Mouse (Mus musculus): ENCODE measurements around the gene Phldb2. TPM values are rescaled to one million over a fixed set of nuclear protein-coding genes. Genes with fewer than 3 reads are reported as not detected.
A peak's percentile ranks its signal among the peaks of the same experiment; 100 is the strongest.

Gene Phldb2
- polyA plus RNA-seq, 1 experiment from 2014 or later: 35.2 TPM

DNA sequence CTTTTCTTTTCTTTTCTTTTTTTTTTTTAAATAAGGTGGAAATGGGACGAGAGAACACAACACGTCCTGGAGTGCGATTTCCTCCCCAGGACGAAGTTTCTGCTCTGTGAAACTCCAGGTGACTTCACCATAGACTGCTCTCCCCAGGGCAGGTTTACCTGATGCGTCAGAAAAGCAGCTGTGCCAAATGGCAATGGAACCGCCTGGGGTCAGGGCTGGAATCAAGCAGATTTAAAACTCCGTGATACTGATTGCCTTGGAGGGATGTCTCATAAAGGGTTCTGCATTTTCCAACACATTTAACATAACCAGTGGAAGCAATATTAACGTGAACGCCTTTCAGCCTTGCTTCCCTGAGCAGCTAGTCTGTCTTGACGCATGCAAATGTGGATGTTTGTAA is 108.5 kb downstream of the Phldb2 start:
- peak overlapping the region; percentile 93 for H3K27ac ChIP-seq (ENCODE audit: low read depth)
- peaks cover 27% of the 10 kb centered on the region for H3K4me1 ChIP-seq (replicated peaks; ENCODE audit: control insufficient read depth, insufficient read depth, low read length)
- H3K4me2 ChIP-seq (ENCODE audit: low read length): peak overlapping the region; percentile 79
- H3K9ac ChIP-seq (ENCODE audit: low read length): peak overlapping the region; percentile 94
- peak overlapping the region; percentile 86 for H3K4me3 ChIP-seq (ENCODE audit: low read depth, low read length)
- DNase-seq (ENCODE audit: low spot score): no peak
- no peaks in the 10 kb centered on the region for H3K27me3 ChIP-seq (replicated peaks; ENCODE audit: control insufficient read depth, insufficient read depth, low read length)
- no peaks in the 10 kb centered on the region for H3K9me3 ChIP-seq (ENCODE audit: control insufficient read depth, low read length)
- 13% methylated on average over 10 of the region's 10 CpGs for WGBS
- ATAC-seq (replicated peaks; ENCODE audit: low FRiP score, low TSS enrichment, low read depth): no peak
- H3K36me3 ChIP-seq (ENCODE audit: control insufficient read depth, insufficient read depth, low read length): no peaks in the 10 kb centered on the region

DNA sequence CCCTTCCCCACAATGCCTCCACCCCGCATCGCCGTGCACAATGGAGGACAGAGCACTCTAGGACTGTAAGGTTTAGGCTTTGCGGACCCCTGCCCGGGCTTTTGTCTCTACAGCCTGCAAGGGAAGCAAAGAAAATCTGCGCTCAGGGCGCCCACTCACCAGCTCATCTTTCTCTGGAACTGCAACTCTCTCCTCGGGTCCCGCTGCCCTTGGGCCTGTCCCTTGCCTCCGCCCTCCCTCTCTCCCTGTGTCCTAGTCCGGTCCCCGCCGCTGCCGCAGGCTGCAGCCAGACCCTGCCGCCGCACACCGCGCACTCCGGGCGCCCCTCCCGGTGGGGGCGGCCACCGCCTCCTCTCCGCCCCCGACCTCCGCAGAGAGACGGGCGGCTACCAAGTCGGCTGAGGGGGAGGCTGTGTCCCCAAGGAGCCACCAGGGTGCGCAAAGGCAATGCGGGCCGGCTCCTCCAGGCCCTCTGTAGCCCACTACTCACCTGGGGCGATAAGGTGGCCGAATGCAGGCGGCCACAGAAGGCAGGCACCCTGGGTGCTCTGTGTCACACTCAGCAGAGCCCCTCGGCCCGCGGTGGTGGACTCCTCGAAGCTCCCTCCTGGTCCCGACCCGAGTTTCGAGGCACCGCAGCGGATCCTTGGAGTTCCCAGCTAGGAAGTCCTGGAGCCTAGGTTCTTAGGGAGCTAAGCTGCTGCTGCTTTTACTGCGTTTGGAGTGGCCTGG is 109.2 kb downstream of the Phldb2 start:
- Histone ChIP-seq H3K4me1 (replicated peaks; ENCODE audit: control insufficient read depth, insufficient read depth, low read length) (peaks cover 34% of the 10 kb centered on the region), H3K36me3 (ENCODE audit: control insufficient read depth, insufficient read depth, low read length) (no peaks in the 10 kb centered on the region), H3K9me3 (ENCODE audit: control insufficient read depth, low read length) (no peaks in the 10 kb centered on the region), H3K27ac (ENCODE audit: low read depth) (peak overlapping the region; percentile 93), H3K4me2 (ENCODE audit: low read length) (peak overlapping the region; percentile 79), H3K27me3 (replicated peaks; ENCODE audit: control insufficient read depth, insufficient read depth, low read length) (no peaks in the 10 kb centered on the region), H3K4me3 (ENCODE audit: low read depth, low read length) (peak overlapping the region; percentile 86), H3K9ac (ENCODE audit: low read length) (peak overlapping the region; percentile 94)
- ATAC-seq (replicated peaks; ENCODE audit: low FRiP score, low TSS enrichment, low read depth) (peak; percentile 95), DNase-seq (ENCODE audit: low spot score) (peak; percentile 92)
- whole genome bisulfite sequencing: under 1% methylated on average over 44 of the region's 45 CpGs

DNA sequence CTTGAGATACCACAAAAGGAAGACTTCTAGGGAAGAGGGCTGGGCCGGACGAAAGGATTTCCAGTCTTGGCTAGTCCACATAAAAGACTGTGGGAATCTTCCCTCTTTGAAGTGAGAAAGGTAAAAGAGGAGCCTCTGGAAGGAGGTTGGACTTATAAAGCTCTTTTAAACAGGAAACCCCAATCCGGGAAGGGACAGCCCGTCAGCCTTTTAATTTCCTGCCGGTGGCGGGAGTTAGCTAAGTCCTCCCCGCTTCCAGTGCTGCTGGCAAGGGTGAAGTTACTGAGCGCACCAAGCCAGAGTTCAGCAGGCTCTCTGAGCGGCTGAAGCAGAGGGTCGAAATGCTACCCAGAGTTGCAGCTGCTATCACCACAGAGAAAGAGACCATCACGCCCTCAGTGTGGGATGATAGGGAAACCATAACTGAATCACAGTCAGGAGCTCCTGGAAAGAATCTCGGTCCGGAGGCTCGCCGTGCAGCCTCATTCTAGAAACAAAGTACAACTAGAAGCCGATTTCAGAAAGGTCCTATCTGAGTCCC is 110.0 kb downstream of the Phldb2 start:
- Histone ChIP-seq H3K4me3 (ENCODE audit: low read depth, low read length) (peak overlapping the region; percentile 86), H3K4me2 (ENCODE audit: low read length) (peak overlapping the region; percentile 79), H3K27me3 (replicated peaks; ENCODE audit: control insufficient read depth, insufficient read depth, low read length) (no peaks in the 10 kb centered on the region), H3K36me3 (ENCODE audit: control insufficient read depth, insufficient read depth, low read length) (no peaks in the 10 kb centered on the region), H3K9ac (ENCODE audit: low read length) (peak overlapping the region; percentile 94), H3K9me3 (ENCODE audit: control insufficient read depth, low read length) (no peaks in the 10 kb centered on the region), H3K27ac (ENCODE audit: low read depth) (peak overlapping the region; percentile 93), H3K4me1 (replicated peaks; ENCODE audit: control insufficient read depth, insufficient read depth, low read length) (peaks cover 40% of the 10 kb centered on the region)
- ATAC-seq (replicated peaks; ENCODE audit: low FRiP score, low TSS enrichment, low read depth): peak; percentile 32
- DNase-seq (ENCODE audit: low spot score): peak; percentile 82
- WGBS: 0% methylated on average over 16 of the region's 16 CpGs

DNA sequence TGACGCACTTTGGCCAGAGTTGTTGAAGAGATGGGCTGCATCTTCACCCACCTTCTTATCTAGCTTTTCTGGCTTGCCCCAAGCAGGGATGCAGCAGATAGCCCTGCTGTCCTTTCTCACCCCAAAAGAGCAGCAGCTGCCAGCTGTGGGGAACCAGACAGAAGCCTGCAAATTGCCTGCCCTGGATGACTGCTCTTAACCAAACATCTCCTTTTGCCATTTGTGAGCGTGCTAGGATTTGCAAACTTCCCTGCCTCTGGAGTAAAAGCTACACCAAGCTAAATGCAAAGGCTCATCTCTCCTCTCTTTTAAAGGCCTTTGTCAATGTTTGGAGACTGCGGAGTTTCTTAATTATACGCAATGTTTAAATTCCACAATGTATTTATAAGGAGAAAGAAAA is 111.0 kb downstream of the Phldb2 start:
- no peaks in the 10 kb centered on the region for H3K36me3 ChIP-seq (ENCODE audit: control insufficient read depth, insufficient read depth, low read length)
- peak overlapping the region; percentile 79 for H3K4me2 ChIP-seq (ENCODE audit: low read length)
- H3K4me1 ChIP-seq (replicated peaks; ENCODE audit: control insufficient read depth, insufficient read depth, low read length): peaks cover 50% of the 10 kb centered on the region
- peak overlapping the region; percentile 94 for H3K9ac ChIP-seq (ENCODE audit: low read length)
- no peaks in the 10 kb centered on the region for H3K27me3 ChIP-seq (replicated peaks; ENCODE audit: control insufficient read depth, insufficient read depth, low read length)
- DNase-seq (ENCODE audit: low spot score) (no peak), ATAC-seq (replicated peaks; ENCODE audit: low FRiP score, low TSS enrichment, low read depth) (no peak)
- peak overlapping the region; percentile 86 for H3K4me3 ChIP-seq (ENCODE audit: low read depth, low read length)
- no peaks in the 10 kb centered on the region for H3K9me3 ChIP-seq (ENCODE audit: control insufficient read depth, low read length)
- peak overlapping the region; percentile 57; the same call in 1 of the 2 replicates for H3K27ac ChIP-seq (ENCODE audit: low read depth)
- WGBS: 35% methylated on average over 4 of the region's 4 CpGs

DNA sequence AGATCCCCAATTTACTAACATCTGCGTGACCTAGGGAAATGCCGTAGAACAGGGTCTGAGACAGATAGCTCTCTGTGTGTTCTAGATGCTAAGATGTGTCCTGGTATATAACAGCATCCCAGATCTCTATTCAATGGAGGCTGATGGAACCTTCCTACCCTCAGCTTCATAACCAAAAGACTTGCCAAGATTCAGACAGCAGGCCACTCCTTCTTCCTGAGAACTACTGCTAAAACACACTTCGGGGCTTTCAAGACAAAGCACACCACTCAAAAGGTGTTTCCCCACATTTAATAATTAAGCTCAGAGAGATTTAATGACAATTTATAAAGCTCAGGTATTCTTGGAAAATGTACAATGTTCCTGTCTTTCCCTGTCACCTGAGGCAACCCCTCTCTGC is 111.6 kb downstream of the Phldb2 start:
- no peak for ATAC-seq (replicated peaks; ENCODE audit: low FRiP score, low TSS enrichment, low read depth)
- Histone ChIP-seq H3K9ac (ENCODE audit: low read length) (no peak overlapping the region), H3K27ac (ENCODE audit: low read depth) (peak overlapping the region; percentile 57; the same call in 1 of the 2 replicates)

DNA sequence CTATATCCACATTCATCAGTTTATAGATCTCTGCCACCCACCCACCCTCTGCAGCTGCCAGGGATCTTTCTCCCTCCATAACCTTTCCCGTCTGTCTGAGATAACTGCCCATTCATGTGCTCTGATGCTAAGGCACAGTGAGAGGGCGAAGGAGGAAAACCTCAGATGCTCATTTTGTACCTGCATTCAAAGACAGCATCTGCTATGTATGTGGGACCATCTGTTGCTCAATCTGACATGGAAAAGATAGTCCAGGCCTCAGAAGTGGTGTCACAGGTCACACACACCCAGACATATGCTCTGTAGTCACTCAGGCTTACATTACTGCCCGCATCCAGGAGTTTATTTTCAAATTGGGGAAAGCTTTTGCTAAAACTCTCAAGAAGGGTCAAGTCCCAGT is 112.4 kb downstream of the Phldb2 start:
- DNase-seq (ENCODE audit: low spot score) (no peak), ATAC-seq (replicated peaks; ENCODE audit: low FRiP score, low TSS enrichment, low read depth) (no peak)
- Histone ChIP-seq H3K4me1 (replicated peaks; ENCODE audit: control insufficient read depth, insufficient read depth, low read length) (peaks cover 55% of the 10 kb centered on the region), H3K9ac (ENCODE audit: low read length) (no peak overlapping the region), H3K4me2 (ENCODE audit: low read length) (peak overlapping the region; percentile 79; the same call in 1 of the 2 replicates), H3K4me3 (ENCODE audit: low read depth, low read length) (no peak overlapping the region), H3K27ac (ENCODE audit: low read depth) (no peak overlapping the region), H3K36me3 (ENCODE audit: control insufficient read depth, insufficient read depth, low read length) (no peaks in the 10 kb centered on the region), H3K27me3 (replicated peaks; ENCODE audit: control insufficient read depth, insufficient read depth, low read length) (no peaks in the 10 kb centered on the region), H3K9me3 (ENCODE audit: control insufficient read depth, low read length) (no peaks in the 10 kb centered on the region)
- 68% methylated on average over 3 of the region's 3 CpGs for WGBS

More for the DNA sequence above, 111.6 kb downstream of the Phldb2 start:
- Histone ChIP-seq H3K4me3 (ENCODE audit: low read depth, low read length) (peak overlapping the region; percentile 86), H3K9me3 (ENCODE audit: control insufficient read depth, low read length) (no peaks in the 10 kb centered on the region), H3K4me2 (ENCODE audit: low read length) (peak overlapping the region; percentile 79), H3K4me1 (replicated peaks; ENCODE audit: control insufficient read depth, insufficient read depth, low read length) (peaks cover 52% of the 10 kb centered on the region), H3K36me3 (ENCODE audit: control insufficient read depth, insufficient read depth, low read length) (no peaks in the 10 kb centered on the region), H3K27me3 (replicated peaks; ENCODE audit: control insufficient read depth, insufficient read depth, low read length) (no peaks in the 10 kb centered on the region)
- WGBS: 53% methylated on average over 3 of the region's 3 CpGs
- no peak for DNase-seq (ENCODE audit: low spot score)

DNA sequence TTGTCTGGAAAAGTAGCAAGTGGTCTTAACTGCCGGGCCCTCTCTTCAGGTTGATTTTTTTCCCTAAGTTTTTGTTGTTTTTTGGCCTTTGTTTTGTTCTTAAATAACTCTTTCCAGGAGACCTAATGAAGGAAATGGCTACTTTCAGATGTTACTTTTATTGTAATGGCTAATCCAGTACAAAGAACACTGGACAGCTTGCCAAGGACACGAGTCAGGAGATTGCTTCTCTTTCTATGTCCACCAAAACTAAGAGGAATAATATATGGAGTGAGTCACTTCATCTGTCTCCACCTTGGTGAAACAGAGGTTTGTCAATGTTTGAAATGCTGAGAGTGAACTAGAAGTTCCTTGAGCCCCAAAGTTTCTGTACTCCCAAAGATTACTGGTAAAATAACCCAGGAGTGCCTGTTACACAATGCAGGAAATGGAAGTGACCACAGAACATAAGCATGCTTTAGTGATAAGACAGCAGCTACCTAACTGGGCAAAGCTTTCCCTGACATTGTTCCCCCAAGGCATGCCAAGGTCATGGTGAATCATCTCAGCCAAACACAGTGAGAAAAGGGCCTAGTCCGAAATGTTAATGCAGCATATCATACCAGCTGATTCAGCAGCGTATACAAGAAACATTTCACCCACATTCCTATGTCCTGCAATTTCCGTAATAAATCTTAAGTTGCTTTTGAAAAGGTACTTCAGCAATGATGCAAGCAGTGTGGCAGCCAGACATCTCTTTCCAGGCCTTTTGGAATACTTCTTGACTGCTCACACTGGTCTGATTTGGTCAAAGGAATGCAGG is 115.7 kb downstream of the Phldb2 start:
- ATAC-seq (replicated peaks; ENCODE audit: low FRiP score, low TSS enrichment, low read depth): no peak; the same call in 1 of the 2 replicates
- Histone ChIP-seq H3K4me2 (ENCODE audit: low read length) (no peak overlapping the region), H3K4me3 (ENCODE audit: low read depth, low read length) (no peak overlapping the region), H3K27me3 (replicated peaks; ENCODE audit: control insufficient read depth, insufficient read depth, low read length) (no peaks in the 10 kb centered on the region), H3K9ac (ENCODE audit: low read length) (no peak overlapping the region), H3K36me3 (ENCODE audit: control insufficient read depth, insufficient read depth, low read length) (no peaks in the 10 kb centered on the region), H3K27ac (ENCODE audit: low read depth) (peak overlapping the region; percentile 59; the same call in 1 of the 2 replicates), H3K4me1 (replicated peaks; ENCODE audit: control insufficient read depth, insufficient read depth, low read length) (peaks cover 56% of the 10 kb centered on the region), H3K9me3 (ENCODE audit: control insufficient read depth, low read length) (no peaks in the 10 kb centered on the region)
- DNase-seq (ENCODE audit: low spot score): no peak
- WGBS: 49% methylated on average over 5 of the region's 5 CpGs

DNA sequence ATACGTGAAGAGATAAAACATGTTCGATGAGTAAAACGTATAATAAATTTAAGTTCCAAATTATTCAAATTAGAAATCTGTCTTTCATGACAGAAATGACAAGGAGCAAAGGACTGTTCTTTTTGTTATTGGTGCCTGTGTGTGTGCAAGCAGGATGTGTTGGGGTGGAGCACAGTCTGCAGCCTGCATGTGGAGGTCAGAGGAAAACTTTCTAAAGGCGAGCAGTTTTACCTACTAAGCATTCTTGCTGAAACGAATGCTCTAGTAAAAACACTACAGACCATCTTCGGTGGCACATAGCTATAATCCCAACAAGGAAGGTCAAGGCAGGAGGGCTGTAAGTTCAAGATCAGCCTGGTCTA is 120.7 kb downstream of the Phldb2 start:
- no peaks in the 10 kb centered on the region for H3K36me3 ChIP-seq (ENCODE audit: control insufficient read depth, insufficient read depth, low read length)
- WGBS: 9% methylated on average over 6 of the region's 6 CpGs
- ATAC-seq (replicated peaks; ENCODE audit: low FRiP score, low TSS enrichment, low read depth): no peak
- peak overlapping the region; percentile 38 for H3K4me2 ChIP-seq (ENCODE audit: low read length)
- no peaks in the 10 kb centered on the region for H3K27me3 ChIP-seq (replicated peaks; ENCODE audit: control insufficient read depth, insufficient read depth, low read length)
- no peak for DNase-seq (ENCODE audit: low spot score)
- no peaks in the 10 kb centered on the region for H3K9me3 ChIP-seq (ENCODE audit: control insufficient read depth, low read length)
- H3K4me1 ChIP-seq (replicated peaks; ENCODE audit: control insufficient read depth, insufficient read depth, low read length): peaks cover 49% of the 10 kb centered on the region
- H3K4me3 ChIP-seq (ENCODE audit: low read depth, low read length): no peak overlapping the region
- peak overlapping the region; percentile 78; the same call in 1 of the 2 replicates for H3K27ac ChIP-seq (ENCODE audit: low read depth)
- H3K9ac ChIP-seq (ENCODE audit: low read length): no peak overlapping the region
